Mouse (Mus musculus): Measurements from ENCODE around the gene Top3a.

DNA sequence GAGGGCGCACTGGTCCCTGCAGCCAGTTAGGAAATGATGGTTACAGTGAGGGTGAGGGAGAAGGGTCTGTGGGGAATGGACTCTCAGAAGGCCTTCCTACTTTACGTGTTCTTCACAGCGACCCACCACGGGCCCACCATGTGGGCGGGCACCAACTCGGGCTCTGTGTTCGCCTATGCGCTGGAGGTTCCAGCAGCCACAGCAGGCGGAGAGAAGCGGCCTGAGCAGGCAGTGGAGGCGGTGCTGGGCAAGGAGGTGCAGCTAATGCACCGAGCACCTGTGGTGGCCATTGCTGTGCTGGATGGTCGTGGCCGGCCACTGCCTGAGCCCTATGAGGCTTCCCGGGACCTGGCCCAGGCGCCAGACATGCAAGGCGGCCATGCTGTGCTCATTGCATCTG is 65.9 kb downstream of the Top3a start:
- TF ChIP-seq E2F4 (IDR thresholded peaks at IDR 0.05; ENCODE audit: insufficient read depth) = no peak
- TF ChIP-seq CEBPB (IDR thresholded peaks at IDR 0.05; ENCODE audit: insufficient read depth, poor library complexity, severe bottlenecking) = no peak
- no peak for TF ChIP-seq USF1 (IDR thresholded peaks at IDR 0.05; ENCODE audit: low read depth)

All from myocyte (in vitro differentiated cells).